Mouse (Mus musculus) neural tube, embryonic 12.5 days (tissue): Measurements from ENCODE around the gene Kir3dl1. TPM values are rescaled to one million over a fixed set of nuclear protein-coding genes. Genes with fewer than 3 reads are reported as not detected.
"Not testable (repeated sequence)": the region's sequence is repeated elsewhere in the genome, so short reads cannot be mapped to it uniquely, and the experiment has no call there.

ENCODE experiments used
- ATAC-seq: fragments of 200-750 bp; cut with Nextera tagmentation; 2 replicates; pipeline ENCODE4 v1.8.0; 2017; ENCODE audit warnings: low read depth, mild to moderate bottlenecking, moderate TSS enrichment, moderate library complexity; ENCODE audit not compliant: low FRiP score
- H3K27ac ChIP-seq: fragments of 300-500 bp; sonication (generic); 2 replicates; pipeline ENCODE4 v1.5.1; 2016
- H3K27me3 ChIP-seq: fragments of 300-500 bp; sonication (generic); replicated peaks from 2 replicates; pipeline ENCODE4 v1.6.1; 2016; ENCODE audit warnings: mild to moderate bottlenecking
- H3K36me3 ChIP-seq: fragments of 300-500 bp; sonication (generic); 2 replicates; pipeline ENCODE4 v1.6.1; 2016; ENCODE audit warnings: mild to moderate bottlenecking
- H3K4me1 ChIP-seq: fragments of 300-500 bp; sonication (generic); 2 replicates; pipeline ENCODE4 v1.6.1; 2016
- H3K4me2 ChIP-seq: fragments of 300-500 bp; sonication (generic); replicated peaks from 2 replicates; pipeline ENCODE4 v1.6.1; 2016; ENCODE audit warnings: mild to moderate bottlenecking
- H3K4me3 ChIP-seq: fragments of 300-500 bp; sonication (generic); 2 replicates; pipeline ENCODE4 v1.5.1; 2016
- H3K9ac ChIP-seq: fragments of 300-500 bp; sonication (generic); 2 replicates; pipeline ENCODE4 v1.6.1; 2016; ENCODE audit warnings: mild to moderate bottlenecking
- H3K9me3 ChIP-seq: fragments of 300-500 bp; sonication (generic); 2 replicates; pipeline ENCODE4 v1.6.1; 2016; ENCODE audit warnings: mild to moderate bottlenecking
- WGBS: fragments of 180-500 bp; shearing (Covaris S2); methylation state at CpG from one replicate; pipeline ENCODE4 v1.1.7; 2016; 5-methylcytosine and 5-hydroxymethylcytosine counted together
- polyA plus RNA-seq: library from polyadenylated mRNA; unstranded; fragments of >200 nt; fragmentation: Nextera tagmentation; extraction: Ambion mirVana; gene quantifications from 2 replicates; pipeline ENCODE4 v1.2.1, GENCODE M21; 2016

Kir3dl1 gene
- not detected in 2 replicates for polyA plus RNA-seq

DNA sequence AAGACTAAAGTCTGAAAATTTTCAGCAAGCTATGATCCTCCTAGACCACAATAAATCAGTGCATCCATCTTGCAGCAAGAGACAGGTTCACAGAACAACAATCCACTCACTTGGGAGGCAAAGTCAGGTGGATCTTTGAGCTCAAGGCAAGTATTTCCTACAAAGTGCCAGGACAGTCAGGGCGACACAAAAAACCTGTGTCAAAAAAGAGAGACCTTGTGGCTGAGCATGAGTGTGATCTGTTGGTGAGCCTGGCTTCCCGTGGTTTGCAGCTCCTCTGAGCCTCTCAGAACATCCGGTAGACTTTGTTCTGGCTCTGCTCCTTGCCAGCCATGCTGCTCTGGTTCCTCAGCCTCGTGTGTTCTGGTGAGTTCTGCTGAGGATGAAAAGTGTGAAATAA is at the start of gene Kir3dl1:
Gene Kir3dl1, plus strand, starts transcription at position 301 of the 400 bp plus-strand sequence.
- not testable (repeated sequence) for H3K4me2 ChIP-seq, H3K27ac ChIP-seq, H3K9ac ChIP-seq, H3K27me3 ChIP-seq, H3K36me3 ChIP-seq, H3K4me3 ChIP-seq, H3K4me1 ChIP-seq, ATAC-seq, H3K9me3 ChIP-seq
- 79% methylated on average over 4 of the region's 4 CpGs for WGBS

DNA sequence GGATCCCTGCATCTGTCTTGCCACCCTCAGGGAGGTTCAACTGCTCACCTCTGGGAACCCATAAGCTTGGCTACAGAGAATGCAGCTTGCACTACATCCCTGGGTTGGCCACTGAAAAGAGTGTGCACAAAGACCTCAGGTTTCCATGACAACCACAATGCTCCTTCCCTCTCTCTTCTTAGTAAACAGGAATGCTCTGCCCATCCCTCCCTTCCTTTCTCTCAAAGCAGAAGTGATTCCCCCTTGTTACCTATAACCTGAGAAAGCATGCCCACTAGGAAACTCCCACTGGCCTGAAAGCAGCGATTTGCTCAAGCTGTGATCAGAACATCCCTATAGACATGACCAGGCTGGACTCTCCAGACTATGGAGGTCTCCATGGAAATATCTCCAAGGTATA is 26.2 kb downstream of the Kir3dl1 start, which contains the start of gene Kir3dl2:
Gene Kir3dl2, minus strand, starts transcription at position 101 of the 400 bp plus-strand sequence.
- WGBS, result 78% methylated on average over 1 of the region's 1 CpGs
- not testable (repeated sequence) for H3K4me2 ChIP-seq, H3K27ac ChIP-seq, H3K27me3 ChIP-seq, H3K36me3 ChIP-seq, ATAC-seq, H3K9me3 ChIP-seq, H3K4me3 ChIP-seq, H3K9ac ChIP-seq, H3K4me1 ChIP-seq

DNA sequence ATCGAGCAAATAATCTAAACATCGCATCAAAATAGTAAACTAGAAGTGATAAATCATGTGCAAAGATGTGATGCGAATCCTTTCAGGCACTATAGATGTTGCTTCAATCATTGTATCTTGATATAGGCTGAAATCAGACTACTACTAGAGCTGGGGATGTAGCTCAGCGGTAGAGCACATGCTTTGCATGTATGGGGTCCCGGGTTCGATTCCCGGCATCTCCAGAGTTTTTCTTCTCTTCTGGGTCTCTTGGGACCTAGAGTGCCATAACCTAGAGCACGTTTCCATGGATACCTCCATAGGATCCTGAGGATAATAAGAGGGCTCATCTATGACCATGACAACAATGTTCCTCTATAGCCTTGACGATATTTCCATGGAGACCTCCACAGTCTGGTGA is 51.3 kb downstream of the Kir3dl1 start:
- not testable (repeated sequence) for H3K27ac ChIP-seq, H3K36me3 ChIP-seq, ATAC-seq, H3K9ac ChIP-seq, H3K4me2 ChIP-seq, H3K4me1 ChIP-seq, H3K27me3 ChIP-seq, H3K4me3 ChIP-seq, H3K9me3 ChIP-seq
- 91% methylated on average over 9 of the region's 9 CpGs for WGBS

Other genes starting within 250 kb of the Kir3dl1 start
- 648 and 661 TPM in 2 replicates for gene Bex3, start 247.7 kb upstream of the Kir3dl1 start, polyA plus RNA-seq
- not detected in 2 replicates for gene Kir3dl2, start 26.1 kb downstream of the Kir3dl1 start, polyA plus RNA-seq
- 26.4 and 28.6 TPM in 2 replicates for gene Tceal3, start 72.8 kb downstream of the Kir3dl1 start, polyA plus RNA-seq
- gene Tceal1, start 190.0 kb downstream of the Kir3dl1 start, polyA plus RNA-seq, result 12.0 and 12.2 TPM in 2 replicates
- 531 and 541 TPM in 2 replicates for gene Morf4l2, start 225.7 kb downstream of the Kir3dl1 start, polyA plus RNA-seq